Mouse (Mus musculus) midbrain, embryonic 11.5 days (tissue): ENCODE measurements around the gene Cdk1. TPM values are rescaled to one million over a fixed set of nuclear protein-coding genes. Genes with fewer than 3 reads are reported as not detected.

Experiments used
- ATAC-seq: fragments of 200-750 bp; cut with Nextera tagmentation; 2 replicates; pipeline ENCODE4 v1.8.0; 2017; ENCODE audit warnings: moderate TSS enrichment, moderate library complexity; ENCODE audit not compliant: low FRiP score
- DNase-seq: peaks from one replicate; pipeline ENCODE4 v3.0.0; 2015; ENCODE audit warnings: low spot score; ENCODE audit errors: missing footprints
- H3K27ac ChIP-seq: fragments of 300-500 bp; sonication (generic); 2 replicates; pipeline ENCODE4 v1.5.1; 2014; ENCODE audit warnings: low read depth, low read length
- H3K27me3 ChIP-seq: fragments of 300-500 bp; sonication (generic); 2 replicates; pipeline ENCODE4 v1.6.1; 2014; ENCODE audit warnings: mild to moderate bottlenecking, low read length, moderate library complexity, mixed read lengths; ENCODE audit not compliant: control insufficient read depth, insufficient read depth
- H3K36me3 ChIP-seq: fragments of 300-500 bp; sonication (generic); 2 replicates; pipeline ENCODE4 v1.6.1; 2014; ENCODE audit warnings: mild to moderate bottlenecking, low read length, moderate library complexity, mixed read lengths; ENCODE audit not compliant: control insufficient read depth, insufficient read depth
- H3K4me1 ChIP-seq: fragments of 300-500 bp; sonication (generic); 2 replicates; pipeline ENCODE4 v1.6.1; 2014; ENCODE audit warnings: low read length; ENCODE audit not compliant: control insufficient read depth, insufficient read depth
- H3K4me2 ChIP-seq: fragments of 300-500 bp; sonication (generic); 2 replicates; pipeline ENCODE4 v1.6.1; 2014; ENCODE audit warnings: mild to moderate bottlenecking, moderate library complexity
- H3K4me3 ChIP-seq: fragments of 300-500 bp; sonication (generic); 2 replicates; pipeline ENCODE4 v1.5.1; 2014; ENCODE audit warnings: low read depth, low read length
- H3K9ac ChIP-seq: fragments of 300-500 bp; sonication (generic); 2 replicates; pipeline ENCODE4 v1.6.1; 2014; ENCODE audit warnings: low read length
- H3K9me3 ChIP-seq: fragments of 300-500 bp; sonication (generic); 2 replicates; pipeline ENCODE4 v1.6.1; 2016; ENCODE audit warnings: low read length; ENCODE audit not compliant: control insufficient read depth
- whole genome bisulfite sequencing: fragments of 180-500 bp; shearing (Covaris S2); extraction: QIAGEN DNeasy Blood & Tissue Kit; methylation state at CpG from one replicate; pipeline ENCODE4 v1.1.7; 2014; 5-methylcytosine and 5-hydroxymethylcytosine counted together
- polyA plus RNA-seq: library from polyadenylated mRNA; unstranded; fragments of >200 nt; fragmentation: Nextera tagmentation; extraction: Ambion mirVana; gene quantifications from 2 replicates; pipeline ENCODE4 v1.2.1, GENCODE M21; 2014

Gene Cdk1
- 408 and 424 TPM in 2 replicates for polyA plus RNA-seq

DNA sequence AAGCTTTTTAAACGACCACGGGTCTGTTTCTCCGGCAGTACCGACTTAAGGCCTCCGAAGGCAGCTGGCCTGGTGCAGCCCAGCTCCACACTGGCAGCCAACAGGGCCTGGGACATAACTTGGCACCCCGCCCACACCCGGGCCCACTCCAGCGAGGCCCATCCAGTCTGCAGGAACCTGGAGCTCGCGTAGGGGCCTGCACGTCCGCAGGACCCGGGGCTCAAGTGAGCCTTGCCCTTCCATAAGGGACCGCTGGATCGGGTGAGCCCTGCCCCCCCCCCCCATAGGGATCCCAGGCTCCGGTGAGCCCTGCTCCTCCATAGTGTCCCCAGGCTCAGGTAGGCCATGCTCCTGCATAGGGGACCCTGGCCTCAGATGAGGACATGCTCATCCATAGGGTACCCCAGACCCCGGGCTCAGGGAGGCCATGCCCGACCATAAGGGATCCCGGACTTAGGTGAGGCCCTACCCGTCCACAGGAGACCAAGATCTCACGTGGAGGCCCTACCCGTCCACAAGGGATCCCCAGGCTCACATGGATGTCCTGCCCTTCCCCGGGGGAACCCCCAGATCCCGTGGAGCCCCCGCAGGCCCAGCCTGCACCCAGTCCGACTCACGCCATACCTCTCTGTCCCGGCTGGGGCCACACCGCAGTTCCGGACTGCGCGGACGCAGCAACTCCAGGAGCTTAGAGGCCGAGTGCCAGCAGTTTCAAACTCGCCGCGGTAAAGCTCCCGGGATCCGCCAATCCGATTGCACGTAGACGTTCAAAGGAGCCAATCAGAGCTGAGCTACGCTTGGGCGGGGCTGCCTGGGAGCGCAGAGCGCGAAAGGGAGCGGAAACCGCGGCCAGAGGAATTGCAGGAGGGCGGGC is at the start of gene Cdk1:
TSS of gene Cdk1 (minus strand) at position 727 of the 874 bp plus-strand sequence.
- H3K4me2 ChIP-seq: peak within 1 kb of the TSS; percentile 87
- DNase-seq (peak; percentile 99), ATAC-seq (peak; percentile 97)
- H3K36me3 ChIP-seq: peaks cover 17% of the 10 kb centered on the region
- no peaks in the 10 kb centered on the region for H3K27me3 ChIP-seq
- WGBS: under 1% methylated on average over 51 of the region's 51 CpGs
- peaks cover 27% of the 10 kb centered on the region for H3K4me1 ChIP-seq
- peak within 1 kb of the TSS; percentile 84 for H3K4me3 ChIP-seq
- peak within 1 kb of the TSS; percentile 96 for H3K9ac ChIP-seq
- H3K27ac ChIP-seq: peak within 1 kb of the TSS; percentile 42; the same call in 1 of the 2 replicates
- no peaks in the 10 kb centered on the region for H3K9me3 ChIP-seq

DNA sequence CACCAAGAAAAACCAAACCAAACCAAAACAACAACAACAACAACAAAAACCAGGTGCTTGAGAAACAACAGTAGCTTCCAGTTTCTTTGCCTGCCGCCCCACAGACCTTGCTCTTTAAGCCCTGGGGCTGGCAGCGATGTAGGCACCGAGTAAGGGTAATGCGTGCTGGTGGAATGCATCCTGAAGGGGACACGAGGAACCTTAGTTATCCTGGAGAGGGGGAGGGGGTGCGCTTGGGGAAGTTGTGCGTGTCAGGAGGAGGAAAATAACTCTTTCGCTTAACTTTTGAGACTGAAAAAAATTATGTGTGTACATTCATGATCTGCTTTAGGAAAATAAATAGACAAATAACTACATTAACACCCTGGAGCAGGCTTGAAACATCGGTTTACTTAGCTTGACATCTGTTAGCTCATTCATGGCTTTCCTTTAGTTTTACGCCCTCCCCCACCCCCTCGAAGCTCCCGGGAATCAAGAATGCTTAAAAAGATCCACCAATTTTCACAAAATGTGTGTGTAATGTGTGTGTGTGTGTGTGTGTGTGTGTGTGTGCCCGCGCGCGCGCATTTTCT is 47.2 kb upstream of the Cdk1 start:
- Histone ChIP-seq H3K4me1 (peaks cover 13% of the 10 kb centered on the region), H3K9me3 (no peaks in the 10 kb centered on the region), H3K4me3 (peak overlapping the region; percentile 43), H3K36me3 (no peaks in the 10 kb centered on the region), H3K27me3 (peaks cover 40% of the 10 kb centered on the region), H3K27ac (no peak overlapping the region), H3K9ac (no peak overlapping the region), H3K4me2 (peak overlapping the region; percentile 92)
- ATAC-seq: no peak
- 4% methylated on average over 17 of the region's 17 CpGs for WGBS
- peak; percentile 95 for DNase-seq

DNA sequence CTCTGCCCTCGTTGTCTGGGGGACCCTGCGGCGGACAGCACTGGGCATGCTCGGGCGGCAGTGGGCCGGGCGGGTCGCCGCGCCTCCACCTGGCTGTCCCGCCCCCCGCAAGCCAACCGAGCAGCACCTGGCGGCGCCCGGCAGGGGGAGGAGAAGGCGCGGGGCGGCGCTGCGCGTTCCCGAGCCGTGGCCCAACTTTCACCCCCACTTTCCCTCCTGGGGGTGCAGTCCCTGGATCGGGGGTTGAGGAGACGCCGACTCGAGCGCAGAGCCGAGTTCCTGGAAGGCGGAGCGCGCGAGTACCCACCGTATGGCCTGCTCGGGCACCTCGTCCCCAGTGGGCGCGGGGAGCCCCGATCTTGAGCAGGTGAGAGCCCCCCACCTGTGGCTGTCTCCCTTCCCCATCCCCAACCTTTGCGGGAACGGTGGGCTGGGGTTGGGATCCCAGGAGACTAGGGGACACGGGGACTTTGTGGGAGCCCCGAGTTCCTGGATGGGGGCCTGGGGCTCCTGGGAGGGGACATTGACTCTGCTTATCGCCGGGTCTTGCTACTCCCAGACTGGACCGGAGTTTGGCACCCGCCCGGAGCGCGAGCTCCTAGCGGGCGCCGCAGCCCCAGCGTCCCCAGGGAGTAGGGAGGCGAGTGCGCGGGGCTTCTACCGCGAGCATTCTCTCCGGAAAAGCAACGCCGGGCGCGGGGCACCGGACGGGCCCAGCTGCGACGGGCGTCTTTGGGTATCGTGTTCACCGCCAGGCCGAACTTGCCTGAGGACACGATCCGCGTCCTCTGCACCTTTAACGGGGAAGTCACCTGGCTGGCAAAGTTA is 46.2 kb upstream of the Cdk1 start, which contains the start of gene Ank3:
TSS of gene Ank3 (plus strand) at position 11 of the 828 bp plus-strand sequence.
- no peaks in the 10 kb centered on the region for H3K9me3 ChIP-seq
- no peak within 1 kb of the TSS for H3K27ac ChIP-seq
- ATAC-seq (peak; percentile 76), DNase-seq (peak; percentile 94)
- peak within 1 kb of the TSS; percentile 54 for H3K9ac ChIP-seq
- peak within 1 kb of the TSS; percentile 43 for H3K4me3 ChIP-seq
- H3K27me3 ChIP-seq: peaks cover 40% of the 10 kb centered on the region
- peak within 1 kb of the TSS; percentile 92 for H3K4me2 ChIP-seq
- peaks cover 13% of the 10 kb centered on the region for H3K4me1 ChIP-seq
- 0% methylated on average over 74 of the region's 77 CpGs for WGBS
- no peaks in the 10 kb centered on the region for H3K36me3 ChIP-seq

- DNase-seq (no peak), ATAC-seq (peak; percentile 18)
- peaks cover 40% of the 10 kb centered on the region for H3K27me3 ChIP-seq
- H3K9ac ChIP-seq: peak overlapping the region; percentile 14; the same call in 1 of the 2 replicates
- H3K4me3 ChIP-seq: peak overlapping the region; percentile 43
- H3K4me1 ChIP-seq: peaks cover 13% of the 10 kb centered on the region
- H3K36me3 ChIP-seq: no peaks in the 10 kb centered on the region
- H3K4me2 ChIP-seq: peak overlapping the region; percentile 92
- 1% methylated on average over 26 of the region's 26 CpGs for WGBS
- H3K27ac ChIP-seq: no peak overlapping the region
- no peaks in the 10 kb centered on the region for H3K9me3 ChIP-seq
Measured at GRCm38 (mm10) chr10:69398197-69398762, 45.5 kb upstream of the Cdk1 start.

DNA sequence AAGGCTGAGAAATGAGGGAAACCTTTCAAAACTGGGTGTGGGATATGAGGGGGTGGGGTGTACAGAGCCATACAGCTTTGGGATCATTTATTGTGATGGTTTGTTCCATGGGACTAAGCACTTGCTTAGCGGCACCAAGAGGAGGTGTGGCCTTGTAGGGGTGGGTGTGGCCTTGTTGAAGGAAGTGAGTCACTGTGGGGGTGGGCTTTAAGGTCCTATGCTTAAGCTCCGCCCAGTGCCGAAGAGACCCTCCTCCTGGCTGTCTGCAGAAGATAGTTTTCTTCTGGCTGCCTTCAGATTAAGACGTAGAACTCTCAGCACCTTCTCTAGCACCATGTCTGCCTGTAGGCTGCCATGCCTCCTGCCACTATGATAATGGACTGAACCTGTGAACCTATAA is 36.8 kb upstream of the Cdk1 start:
- H3K36me3 ChIP-seq: no peaks in the 10 kb centered on the region
- DNase-seq: no peak
- no peak overlapping the region for H3K4me2 ChIP-seq
- H3K9ac ChIP-seq: no peak overlapping the region
- no peak for ATAC-seq
- H3K27me3 ChIP-seq: no peaks in the 10 kb centered on the region
- no peaks in the 10 kb centered on the region for H3K9me3 ChIP-seq
- H3K27ac ChIP-seq: no peak overlapping the region
- no peaks in the 10 kb centered on the region for H3K4me1 ChIP-seq
- WGBS: 84% methylated on average over 4 of the region's 4 CpGs
- H3K4me3 ChIP-seq: no peak overlapping the region

GRCm38 (mm10) chr10:69386767-69387166 is 34.0 kb upstream of the Cdk1 start:
- no peaks in the 10 kb centered on the region for H3K36me3 ChIP-seq
- no peak overlapping the region for H3K4me3 ChIP-seq
- no peaks in the 10 kb centered on the region for H3K27me3 ChIP-seq
- no peaks in the 10 kb centered on the region for H3K4me1 ChIP-seq
- no peak for ATAC-seq
- H3K27ac ChIP-seq: no peak overlapping the region
- no peaks in the 10 kb centered on the region for H3K9me3 ChIP-seq
- no peak overlapping the region for H3K9ac ChIP-seq
- no peak for DNase-seq
- WGBS: 79% methylated on average over 8 of the region's 8 CpGs
- no peak overlapping the region for H3K4me2 ChIP-seq

DNA sequence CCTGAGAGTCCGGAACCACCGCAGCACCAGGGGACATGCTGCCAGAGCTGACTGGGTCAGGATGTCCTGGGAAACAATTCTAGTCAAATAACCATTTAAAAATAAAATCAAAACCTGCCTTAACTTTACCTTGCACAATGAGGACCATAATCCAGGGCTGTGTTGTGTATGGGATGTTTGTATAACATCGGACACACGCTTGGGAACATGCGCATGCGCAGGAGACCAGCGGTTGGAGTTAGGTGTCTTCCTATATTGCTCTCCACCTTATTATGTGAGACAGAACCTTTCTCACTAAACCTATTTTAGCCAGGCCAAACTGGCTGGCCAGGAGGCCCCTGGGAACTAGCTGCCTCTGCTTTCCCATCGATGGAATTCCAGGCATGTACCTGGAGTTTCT is 32.4 kb upstream of the Cdk1 start:
- Histone ChIP-seq H3K9me3 (no peaks in the 10 kb centered on the region), H3K27me3 (no peaks in the 10 kb centered on the region), H3K4me1 (no peaks in the 10 kb centered on the region), H3K4me3 (no peak overlapping the region), H3K9ac (no peak overlapping the region), H3K4me2 (no peak overlapping the region), H3K36me3 (no peaks in the 10 kb centered on the region), H3K27ac (no peak overlapping the region)
- ATAC-seq (no peak), DNase-seq (no peak)
- WGBS: 89% methylated on average over 8 of the region's 8 CpGs

DNA sequence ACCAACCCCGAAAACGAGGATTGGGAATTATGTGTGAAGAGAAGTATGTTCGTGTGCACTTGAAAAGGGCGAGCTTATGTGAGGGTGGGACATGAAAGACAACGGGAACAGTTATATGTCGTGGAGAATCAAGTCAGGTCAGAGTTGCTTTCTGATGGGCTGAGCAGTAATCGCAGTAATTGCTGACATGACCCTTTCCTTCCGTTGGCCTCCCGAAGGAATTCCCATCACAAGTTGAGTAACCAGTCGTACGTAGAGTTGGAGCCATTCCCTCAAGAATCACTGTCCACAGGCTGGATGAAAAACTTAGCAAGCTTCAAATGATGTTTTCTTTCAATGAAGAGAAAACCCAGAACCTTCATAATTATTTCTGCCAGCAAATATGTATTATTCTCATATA is 31.9 kb upstream of the Cdk1 start:
- Histone ChIP-seq H3K9me3 (no peaks in the 10 kb centered on the region), H3K27ac (no peak overlapping the region), H3K4me2 (no peak overlapping the region), H3K27me3 (no peaks in the 10 kb centered on the region), H3K36me3 (no peaks in the 10 kb centered on the region), H3K4me3 (no peak overlapping the region), H3K4me1 (no peaks in the 10 kb centered on the region), H3K9ac (no peak overlapping the region)
- 85% methylated on average over 11 of the region's 11 CpGs for WGBS
- no peak for DNase-seq
- ATAC-seq: no peak
